Mouse (Mus musculus) brain, embryonic 14.5 days (tissue): ENCODE measurements around the gene Snrpd3. TPM values are rescaled to one million over a fixed set of nuclear protein-coding genes. Genes with fewer than 3 reads are reported as not detected.
"Not testable (repeated sequence)": the region's sequence is repeated elsewhere in the genome, so short reads cannot be mapped to it uniquely, and the experiment has no call there.

Experiments used
- DNase-seq: peaks from one replicate; pipeline ENCODE4 v3.0.0-alpha.2; 2011; ENCODE audit warnings: low read depth
- CTCF ChIP-seq: fragments of 200-500 bp; IDR thresholded peaks from 2 replicates; pipeline ENCODE4 v1.5.1; 2012; ENCODE audit warnings: inconsistent platforms, mild to moderate bottlenecking, moderate library complexity, borderline replicate concordance; ENCODE audit not compliant: insufficient read depth, insufficient read length; ENCODE audit errors: extremely low read depth
- POLR2A ChIP-seq: fragments of 200-500 bp; IDR thresholded peaks from 2 replicates; pipeline ENCODE4 v1.6.1; 2012; ENCODE audit warnings: mild to moderate bottlenecking, inconsistent platforms, borderline replicate concordance; ENCODE audit not compliant: poor library complexity, insufficient read depth, insufficient read length, severe bottlenecking; ENCODE audit errors: extremely low read depth
- polyA plus RNA-seq: library from polyadenylated mRNA; depleted of rRNA; stranded (reverse); fragments of >200 nt; gene quantifications from 2 replicates; pipeline ENCODE4 v1.2.3, GENCODE M21; 2012

Gene Snrpd3
- polyA plus RNA-seq, 1 experiment = 60.3 TPM

DNA sequence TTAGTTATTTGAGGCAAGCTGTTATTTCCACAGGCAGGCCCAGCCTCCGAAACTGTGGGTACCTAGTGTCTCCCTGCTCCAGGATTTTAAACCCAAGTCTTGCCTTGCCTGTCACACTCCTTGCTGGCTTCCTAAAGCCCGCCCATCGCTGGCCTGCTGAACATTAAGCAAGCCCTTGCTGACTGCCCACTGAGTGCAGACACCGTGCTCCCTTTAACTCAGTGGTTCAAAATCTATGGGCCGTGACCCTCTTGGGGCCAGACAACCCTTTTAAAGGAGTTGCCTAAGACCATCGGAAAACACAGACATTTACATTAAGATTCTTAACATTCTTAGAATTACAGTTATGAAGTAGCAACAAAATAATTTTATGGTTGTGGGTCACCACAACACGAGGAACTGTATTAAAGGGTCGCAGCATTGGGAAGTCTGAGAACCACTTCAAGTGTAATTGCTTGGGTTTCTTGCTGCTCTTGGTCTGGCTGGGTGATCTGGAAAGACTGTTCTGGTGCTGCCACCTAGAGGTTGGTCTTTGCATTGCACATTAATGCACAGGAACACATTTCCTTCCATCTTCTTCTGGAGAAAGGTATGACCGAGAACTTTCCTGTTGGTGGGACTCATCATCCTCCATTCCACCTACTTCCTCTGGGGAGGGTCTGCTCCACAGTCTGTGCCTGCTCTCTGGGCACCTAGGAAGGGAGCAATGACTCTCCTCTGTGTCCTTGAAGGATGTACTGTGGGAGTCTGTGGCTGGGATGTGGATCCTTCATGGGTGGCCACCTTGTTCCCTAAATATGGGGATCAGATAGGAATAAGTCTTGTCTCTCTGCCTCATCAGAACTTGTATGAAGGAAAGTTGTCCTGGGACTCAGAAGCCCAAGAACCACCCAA lies 31.0 kb upstream of the Snrpd3 start:
- TF ChIP-seq POLR2A (no peak), CTCF (peak; percentile 86; the same call in 1 of the 2 replicates)
- DNase-seq = peak; percentile 87

DNA sequence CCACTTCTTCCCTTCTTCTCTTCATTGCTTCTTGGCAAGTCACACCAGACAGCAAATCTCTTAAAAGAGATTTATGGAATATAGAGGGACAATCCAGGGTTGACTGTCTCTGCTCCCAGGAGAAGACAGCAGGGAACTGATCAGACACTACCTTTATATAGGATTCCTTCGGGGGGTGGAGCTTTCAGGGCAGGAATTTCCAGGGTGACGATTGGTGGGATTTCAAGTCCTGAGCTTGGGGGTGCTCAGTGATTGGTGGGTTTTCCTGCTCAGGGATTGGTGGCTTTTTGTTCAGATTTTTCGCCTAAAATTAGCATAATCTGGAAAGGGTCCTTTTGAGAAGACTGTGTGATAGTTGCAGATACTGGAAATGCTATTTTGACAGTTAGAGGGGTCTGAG lies 30.2 kb upstream of the Snrpd3 start:
- DNase-seq = no peak
- no peak for TF ChIP-seq CTCF
- no peak for TF ChIP-seq POLR2A

DNA sequence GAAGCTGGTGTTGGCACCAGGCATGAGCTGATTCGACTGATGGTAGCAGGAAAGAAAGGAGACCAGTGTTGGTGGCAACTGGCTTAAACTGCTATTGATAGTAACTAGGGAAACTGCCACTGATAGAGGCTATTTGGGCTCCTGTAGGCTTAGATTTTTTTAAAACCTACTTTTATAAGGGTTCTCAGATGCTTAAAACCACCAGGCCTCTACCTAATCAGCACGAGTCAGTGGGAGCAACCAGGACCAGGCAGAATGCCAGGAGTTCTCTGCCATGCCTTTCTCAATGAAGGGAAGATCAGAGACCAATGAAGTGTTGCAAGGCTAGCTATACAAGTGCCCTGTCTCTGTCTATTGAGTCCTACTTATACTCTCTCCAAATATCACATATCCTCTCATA lies 27.8 kb upstream of the Snrpd3 start:
- TF ChIP-seq POLR2A (no peak), CTCF (no peak)
- DNase-seq = no peak

DNA sequence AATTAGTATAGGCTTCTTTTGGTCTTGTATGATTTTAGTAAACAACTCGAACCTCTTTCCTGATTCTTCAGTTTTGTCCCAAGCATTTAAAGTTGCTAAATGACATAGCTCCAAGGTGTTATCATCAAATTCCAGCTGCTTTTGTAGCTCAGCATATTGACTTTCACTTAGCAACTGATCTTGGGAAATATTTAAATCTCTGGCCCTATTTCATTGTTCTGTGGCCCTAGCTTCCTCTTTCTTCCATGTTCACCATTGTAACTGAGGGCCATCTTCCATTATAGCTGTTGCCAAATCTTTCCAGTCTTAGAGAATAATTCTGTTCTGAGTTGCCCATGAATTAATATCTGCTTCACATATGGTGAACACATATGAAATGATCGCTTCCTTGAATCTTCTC lies 26.6 kb upstream of the Snrpd3 start:
- no peak for DNase-seq

DNA sequence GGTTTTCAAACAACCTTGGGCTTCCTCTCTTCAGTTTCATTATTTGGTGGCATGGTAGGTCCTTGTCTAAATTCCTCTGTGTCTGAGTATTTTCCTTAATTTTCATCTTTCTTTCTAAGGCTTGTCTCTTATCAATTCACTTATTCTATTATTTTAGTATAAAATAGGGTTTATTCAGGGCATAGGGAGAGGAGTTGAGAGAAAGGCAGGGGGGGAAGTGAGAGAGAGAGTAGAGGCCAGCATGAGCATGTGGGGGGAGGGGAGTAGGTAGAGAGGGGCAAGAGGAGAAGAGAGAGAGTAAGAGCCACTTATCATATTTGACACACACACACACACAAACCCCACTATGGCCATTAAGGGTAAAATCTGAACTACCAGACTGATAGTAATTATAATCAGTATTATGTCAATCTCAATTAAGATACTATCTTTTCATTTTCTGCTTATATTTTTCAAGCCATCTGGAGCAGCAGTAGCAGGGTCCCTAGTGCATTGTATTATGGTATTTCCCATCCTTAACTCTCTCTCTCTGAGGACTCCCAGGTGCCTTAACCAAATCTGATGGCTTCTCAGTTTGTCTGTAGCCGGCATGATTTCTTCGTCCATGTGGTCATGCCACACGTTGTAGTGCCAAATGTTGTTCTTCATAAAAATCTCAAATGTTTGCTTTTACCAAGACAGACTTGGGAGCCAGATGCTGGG lies 26.0 kb upstream of the Snrpd3 start:
- TF ChIP-seq POLR2A = no peak
- no peak for TF ChIP-seq CTCF
- no peak for DNase-seq

More for the DNA sequence above, 26.6 kb upstream of the Snrpd3 start:
- TF ChIP-seq CTCF = no peak
- no peak for TF ChIP-seq POLR2A

DNA sequence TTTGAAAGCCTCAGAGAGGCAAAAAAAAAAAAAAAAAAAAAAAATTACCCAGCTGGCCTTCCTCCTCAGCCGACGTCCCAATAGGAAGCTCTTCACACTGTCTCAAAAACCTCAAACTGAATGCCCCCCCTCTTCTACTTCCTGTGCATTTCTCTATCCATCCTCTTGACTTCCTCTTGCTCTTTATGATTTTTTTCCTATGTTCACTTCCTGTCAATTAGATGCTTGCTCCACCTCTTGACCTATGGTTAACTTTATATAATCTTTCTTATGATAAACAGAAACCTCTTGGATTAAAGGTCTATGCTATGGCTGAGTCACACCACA lies 25.5 kb upstream of the Snrpd3 start:
- no peak for TF ChIP-seq CTCF
- no peak for TF ChIP-seq POLR2A
- DNase-seq = no peak

DNA sequence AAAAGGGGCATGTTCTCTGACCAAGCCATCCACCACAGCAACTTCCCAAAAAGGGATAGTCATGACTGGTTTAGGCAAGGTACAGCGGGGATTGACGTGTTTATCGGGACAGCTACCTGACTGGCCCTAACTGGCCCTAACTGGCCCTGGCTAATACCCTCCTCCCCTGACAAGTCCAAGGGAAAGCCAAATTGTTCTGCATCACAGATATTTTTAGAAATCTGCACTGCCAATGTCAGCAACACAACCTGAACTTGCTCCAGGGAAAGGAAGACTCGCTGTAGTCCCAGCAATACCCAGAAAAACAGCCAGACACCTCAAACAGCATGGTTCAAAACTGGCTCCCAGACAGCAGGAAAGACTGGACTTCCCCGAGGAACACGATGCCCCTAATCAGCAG lies 22.0 kb upstream of the Snrpd3 start:
- TF ChIP-seq CTCF (no peak), POLR2A (no peak)
- no peak for DNase-seq

DNA sequence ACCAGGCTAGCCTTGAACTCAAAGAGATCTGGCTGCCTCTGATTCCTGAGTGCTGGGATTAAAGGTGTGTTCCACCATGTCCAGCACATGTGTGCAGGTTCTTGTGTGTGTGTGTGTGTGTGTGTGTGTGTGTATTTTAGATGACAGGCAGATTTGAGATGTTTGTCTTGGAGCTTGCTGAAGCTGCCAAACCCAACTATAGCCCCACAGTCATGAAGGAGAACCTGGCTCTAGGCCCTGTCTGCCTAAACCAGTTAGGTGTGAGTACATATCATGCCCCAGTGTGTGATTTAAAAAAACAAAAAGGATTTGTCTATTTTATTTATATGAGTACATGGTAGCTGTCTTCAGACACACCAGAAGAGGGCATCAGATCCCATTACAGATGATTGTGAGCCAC lies 21.4 kb upstream of the Snrpd3 start:
- DNase-seq = no peak
- TF ChIP-seq CTCF (no peak), POLR2A (no peak)

DNA sequence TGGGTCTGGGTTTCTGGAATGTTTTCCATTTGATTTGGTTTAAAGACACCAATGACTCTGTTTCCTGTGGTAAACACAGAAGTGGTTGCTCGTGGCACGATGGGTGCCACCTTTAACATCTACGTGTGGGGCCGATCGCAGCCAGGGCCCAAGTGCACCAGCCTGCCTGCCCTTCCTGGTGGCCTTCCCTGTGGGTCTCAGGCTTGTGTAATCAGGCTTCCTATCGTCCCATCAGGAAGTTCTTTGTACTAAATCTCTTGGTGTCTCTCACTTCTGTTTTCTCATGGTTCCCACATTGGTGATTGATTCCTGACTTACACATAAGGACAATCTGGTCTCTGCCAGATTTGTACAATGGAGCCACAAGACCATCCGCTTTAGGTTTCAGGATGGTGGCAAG lies 18.1 kb upstream of the Snrpd3 start:
- not testable (repeated sequence) for DNase-seq

DNA sequence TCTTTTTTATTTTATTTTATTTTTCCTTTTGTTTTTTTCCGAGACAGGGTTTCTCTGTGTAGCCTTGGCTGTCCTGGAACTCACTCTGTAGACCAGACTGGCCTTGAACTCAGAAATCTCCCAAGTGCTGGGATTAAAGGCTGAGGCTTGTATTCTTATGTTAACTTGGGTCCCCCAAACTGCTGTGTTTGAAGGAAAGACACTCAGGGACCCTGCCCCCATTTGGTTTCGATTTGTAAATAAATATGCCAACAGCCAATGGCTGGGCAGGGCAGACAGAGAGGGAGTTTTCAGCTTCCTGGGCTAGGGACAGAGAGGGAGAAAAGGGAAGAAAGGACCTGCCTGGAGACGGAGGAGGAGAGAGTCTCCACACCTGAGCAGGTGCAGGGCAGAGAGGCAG lies 17.6 kb upstream of the Snrpd3 start:
- DNase-seq = no peak
- TF ChIP-seq POLR2A (no peak), CTCF (no peak)

DNA sequence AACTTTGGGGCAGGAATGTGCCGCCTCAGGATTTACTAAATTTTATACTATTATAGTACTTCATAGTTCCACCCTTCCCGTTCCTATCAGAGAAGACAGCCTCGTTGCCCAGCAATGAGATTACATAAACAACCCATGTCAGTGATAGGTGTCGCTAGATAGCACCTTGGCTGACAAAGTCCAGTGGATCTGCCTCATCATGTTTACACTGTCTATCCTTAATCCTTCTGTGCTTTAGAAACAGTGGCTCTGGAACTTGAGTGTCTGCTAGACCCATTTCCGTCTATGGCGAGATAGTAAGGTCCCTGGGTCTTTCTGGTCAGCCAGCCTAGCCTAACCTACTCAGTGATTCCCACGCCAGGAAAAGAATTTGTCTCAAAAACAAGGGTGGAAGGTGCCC lies 17.0 kb upstream of the Snrpd3 start:
- TF ChIP-seq CTCF (no peak), POLR2A (no peak)
- DNase-seq = no peak

DNA sequence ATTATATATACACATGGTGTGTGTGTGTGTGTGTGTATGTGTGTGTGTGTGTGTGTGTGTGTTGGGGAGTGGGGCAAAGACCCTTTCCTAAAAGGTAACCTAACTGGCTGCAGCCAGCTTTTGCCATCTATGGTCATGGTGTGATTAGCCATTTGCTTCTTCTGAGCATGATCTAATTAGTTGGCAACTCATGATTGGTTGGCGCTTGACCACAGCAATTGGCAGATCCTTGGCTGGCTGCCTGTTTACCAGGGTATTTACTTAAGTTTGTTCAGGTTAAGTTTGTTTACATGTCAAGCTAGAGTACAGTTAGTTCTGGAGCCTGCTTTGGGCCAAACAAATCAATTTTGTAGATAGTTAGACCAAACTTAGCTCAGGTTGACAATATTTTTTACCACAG lies 15.7 kb upstream of the Snrpd3 start:
- no peak for DNase-seq

More for the DNA sequence above, 15.7 kb upstream of the Snrpd3 start:
- no peak for TF ChIP-seq POLR2A
- TF ChIP-seq CTCF = no peak
